Mouse (Mus musculus) gastrocnemius, postnatal 14 days (tissue): ENCODE data around the gene Gm2000. TPM values are rescaled to one million over a fixed set of nuclear protein-coding genes. Genes with fewer than 3 reads are reported as not detected.
"Not testable (repeated sequence)": the region's sequence is repeated elsewhere in the genome, so short reads cannot be mapped to it uniquely, and the experiment has no call there.

ENCODE experiments used
- DNase-seq: peaks from one replicate; pipeline ENCODE4 v3.0.0; 2021; ENCODE audit warnings: mixed read lengths
- intact Hi-C: fragments of 180-260 bp; cut with DNase I; formaldehyde crosslinking; loops from one replicate; pipeline ENCODE4 v1.15.1; 2025; ENCODE audit warnings: low total_unique reads
- long read RNA-seq, 2 experiments: library from polyadenylated mRNA; stranded (forward); transcript quantifications; one replicate each; pipeline ENCODE4 v2.0.0; 2021
- total RNA-seq, 2 experiments: library from RNA; stranded (reverse); gene quantifications; 2 replicates each; pipeline ENCODE4 v1.2.3; 2021

Gene Gm2000
- total RNA-seq: 100 to 1,000 TPM; 465 to 534 TPM
- long read RNA-seq, experiment 1, transcript Gm2000-201 (1 exons, 445 nt): major isoform, 32 of 32 reads
- long read RNA-seq, experiment 1, partial matches to known transcripts: 0 of 32 reads
- long read RNA-seq, experiment 1, other reads (novel, unspliced or antisense): 0 of 32 reads
- long read RNA-seq, experiment 2, transcript Gm2000-201 (1 exons, 445 nt): major isoform, 37 of 37 reads
- long read RNA-seq, experiment 2, partial matches to known transcripts: 0 of 37 reads
- long read RNA-seq, experiment 2, other reads (novel, unspliced or antisense): 0 of 37 reads

- intact Hi-C loops: no loop called here
- DNase-seq: no peak
Observed at GRCm38 (mm10) chr1:156365740-156366139, at the start of gene Gm2000. Gene Gm2000, plus strand, starts transcription at chr1:156366040.

DNA sequence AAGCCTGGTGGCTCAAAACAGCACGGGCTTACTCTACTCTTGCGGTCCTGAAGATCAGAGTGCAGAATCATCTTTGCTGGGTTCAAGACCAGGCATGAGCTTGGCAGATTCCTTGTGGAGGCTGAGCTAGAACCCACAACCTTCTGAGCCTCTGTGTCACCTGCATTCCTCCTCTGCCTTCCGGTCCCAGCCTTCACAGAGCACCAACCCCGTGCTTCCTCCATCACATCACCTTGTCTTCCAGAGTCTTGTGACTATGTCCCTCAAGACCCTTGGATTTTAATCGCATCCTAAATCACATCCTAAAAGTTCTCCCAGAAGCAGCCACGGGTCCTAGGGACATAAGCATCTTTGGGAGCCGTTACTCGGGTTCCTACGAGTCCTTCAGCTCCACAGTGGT is 42.7 kb upstream of the Gm2000 start:
- no peak for DNase-seq
- intact Hi-C loops: no loop called here

DNA sequence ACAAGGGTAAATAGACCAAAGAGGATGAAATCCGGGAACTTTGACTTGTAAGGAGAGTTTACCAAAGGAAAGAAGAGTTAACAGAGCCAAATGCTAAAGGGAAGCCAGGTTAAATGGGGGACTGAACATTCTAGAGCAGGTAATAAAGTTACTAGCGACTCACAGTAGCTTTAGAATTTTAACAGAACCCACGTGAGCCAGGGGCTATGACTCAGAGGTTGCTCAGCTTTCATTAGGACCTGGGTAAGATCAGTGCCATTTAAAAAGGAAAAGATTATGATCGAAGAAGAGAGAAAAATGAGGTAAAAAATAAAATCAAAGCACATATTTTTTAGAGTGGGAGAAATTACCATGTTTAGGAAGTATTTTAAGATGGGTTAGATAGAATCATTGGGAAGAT is 25.0 kb upstream of the Gm2000 start:
- intact Hi-C loops: no loop called here
- no peak for DNase-seq

DNA sequence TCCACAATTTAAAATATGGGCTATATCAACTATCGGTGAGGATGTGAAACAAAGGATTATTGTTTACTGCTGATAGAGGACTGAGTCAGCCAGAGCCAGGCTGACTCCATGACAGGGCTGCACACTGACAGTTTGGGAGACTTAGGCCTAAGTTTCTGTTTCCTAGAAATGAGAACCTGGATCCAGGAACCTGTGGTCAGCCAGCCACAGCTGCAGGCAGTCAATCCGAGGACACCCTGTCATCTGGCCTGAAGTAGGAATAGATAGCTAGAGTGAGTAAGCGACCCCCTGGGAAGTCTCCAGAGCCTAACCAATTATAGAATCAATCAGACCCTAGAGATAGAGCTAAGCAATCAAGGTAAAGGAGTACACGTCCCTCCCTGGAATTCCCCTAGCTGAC is 21.4 kb upstream of the Gm2000 start:
- intact Hi-C loops: no loop called here
- no peak for DNase-seq

GRCm38 (mm10) chr1:156345633-156346032 is 20.2 kb upstream of the Gm2000 start:
- no peak for DNase-seq
- intact Hi-C loops: no loop called here

DNA sequence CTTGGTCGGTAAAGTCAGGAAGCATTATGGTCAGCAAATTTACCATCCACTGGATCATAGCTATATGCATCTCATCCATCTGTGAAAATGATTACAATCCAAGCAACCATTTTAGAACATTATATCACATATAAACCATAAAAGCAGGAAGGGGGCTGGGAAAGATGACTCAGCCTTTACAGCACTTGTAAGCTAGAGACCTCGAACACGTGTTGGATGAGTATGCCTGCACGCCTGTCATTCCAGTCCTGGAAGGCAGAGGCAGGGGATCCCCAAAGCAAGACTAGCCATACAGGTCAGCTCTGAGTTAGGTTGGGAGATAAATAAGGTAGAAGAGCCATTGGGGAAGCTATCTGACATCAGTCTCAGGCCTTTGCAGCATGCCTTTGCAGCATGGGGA is 16.8 kb upstream of the Gm2000 start:
- intact Hi-C loops: no loop called here
- DNase-seq: no peak

GRCm38 (mm10) chr1:156350441-156350840 is 15.4 kb upstream of the Gm2000 start:
- DNase-seq: no peak
- intact Hi-C loops: no loop called here

- DNase-seq: no peak
- intact Hi-C loops: no loop called here
Observed at GRCm38 (mm10) chr1:156352466-156352865, 13.4 kb upstream of the Gm2000 start.

- intact Hi-C loops: no loop called here
- DNase-seq: no peak
Observed at GRCm38 (mm10) chr1:156381217-156381616, 15.4 kb downstream of the Gm2000 start.

- intact Hi-C loops: no loop called here
- no peak for DNase-seq
Observed at GRCm38 (mm10) chr1:156386232-156386631, 20.4 kb downstream of the Gm2000 start.

- intact Hi-C loops: no loop called here
- no peak for DNase-seq
Observed at GRCm38 (mm10) chr1:156386880-156387279, 21.0 kb downstream of the Gm2000 start.

DNA sequence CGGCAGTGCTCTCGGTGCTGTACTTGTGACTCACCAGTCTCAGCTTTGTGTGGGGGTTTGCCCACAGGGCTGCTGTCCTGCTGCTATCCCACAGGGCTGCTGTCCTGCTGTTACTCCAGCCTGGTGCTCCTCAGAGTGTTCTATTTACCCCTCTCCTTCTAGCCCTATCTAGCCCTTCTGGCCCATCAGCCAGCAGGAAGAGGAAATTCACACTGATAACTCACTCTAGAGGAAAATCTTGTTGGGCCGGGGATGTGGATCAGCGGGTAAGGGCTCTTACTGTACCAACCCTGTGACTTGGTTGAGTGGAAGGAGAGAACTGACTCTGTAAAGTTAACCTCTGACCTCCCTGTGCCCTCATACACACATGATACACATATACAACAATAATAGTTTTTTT is 27.3 kb downstream of the Gm2000 start:
- no peak for DNase-seq
- intact Hi-C loops: no loop called here

GRCm38 (mm10) chr1:156400159-156400558 is 34.3 kb downstream of the Gm2000 start:
- DNase-seq, intact Hi-C loops: not testable (repeated sequence)

DNA sequence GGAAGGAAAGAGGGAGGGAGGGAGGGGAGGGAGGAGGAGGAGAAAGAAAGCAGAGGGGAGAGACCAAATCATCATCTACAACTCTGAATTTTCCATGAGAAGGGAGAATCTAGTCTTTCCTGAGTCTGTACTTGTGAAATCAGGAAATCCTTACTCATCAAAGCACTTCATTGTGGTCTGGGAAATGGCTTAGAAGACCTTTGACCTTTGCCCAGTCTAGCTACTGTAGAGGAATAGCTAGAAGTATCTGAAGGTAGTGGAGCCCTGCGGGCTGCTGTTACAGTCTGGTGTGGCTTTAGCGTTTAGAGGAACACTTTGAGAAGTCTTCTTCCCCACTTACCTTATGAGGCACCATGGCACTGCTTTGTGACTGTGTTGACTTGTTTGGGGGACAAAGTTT is 36.7 kb downstream of the Gm2000 start:
- no peak for DNase-seq
- intact Hi-C loops: no loop called here

GRCm38 (mm10) chr1:156403251-156403650 is 37.4 kb downstream of the Gm2000 start:
- intact Hi-C loops: no loop called here
- DNase-seq: no peak

GRCm38 (mm10) chr1:156408004-156408403 is 42.2 kb downstream of the Gm2000 start:
- DNase-seq: no peak
- intact Hi-C loops: no loop called here

DNA sequence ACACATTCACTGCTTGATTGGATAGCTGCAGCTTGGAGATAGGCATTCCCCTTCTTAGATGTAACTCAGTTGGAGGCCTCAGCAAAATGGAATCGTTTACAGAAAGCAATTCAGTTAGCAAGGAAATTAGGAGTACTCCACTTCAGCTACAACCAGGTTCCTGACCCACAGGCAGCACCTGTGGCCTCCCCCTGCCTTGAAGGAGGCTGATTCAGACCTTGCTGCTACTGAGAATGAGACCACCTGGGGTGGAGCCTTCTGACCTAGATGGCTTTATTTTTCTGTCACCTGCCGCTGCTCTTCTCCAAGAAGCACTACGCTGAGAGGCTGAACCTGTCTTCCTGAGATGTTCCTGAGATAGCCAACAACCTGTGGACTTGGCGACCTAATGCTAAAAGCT is 42.7 kb downstream of the Gm2000 start:
- DNase-seq: no peak
- intact Hi-C loops: no loop called here

Other genes starting within 250 kb of the Gm2000 start
- not detected for gene Fam163a, start 161.0 kb upstream of the Gm2000 start, total RNA-seq
- not detected for gene Tdrd5, start 62.4 kb upstream of the Gm2000 start, total RNA-seq
- under 1 TPM in 1 of 2 experiments, not detected in 1; 0.18 TPM for gene Nphs2, start 55.3 kb upstream of the Gm2000 start, total RNA-seq
- not detected for gene Axdnd1, start 55.1 kb downstream of the Gm2000 start, total RNA-seq
- 10 to 100 TPM in 1 of 2 experiments, 1 to 10 TPM in 1; 7.7 to 10.0 TPM for gene Soat1, start 108.3 kb downstream of the Gm2000 start, total RNA-seq
- gene Gm10031, start 158.0 kb downstream of the Gm2000 start, total RNA-seq: 10 to 100 TPM; 35.3 to 36.8 TPM
- gene Abl2, start 192.7 kb downstream of the Gm2000 start, total RNA-seq: 10 to 100 TPM; 12.9 to 14.1 TPM